Mouse (Mus musculus) ES-E14 (cell line): ENCODE measurements around the gene Iqsec2. TPM values are rescaled to one million over a fixed set of nuclear protein-coding genes. Genes with fewer than 3 reads are reported as not detected.

Source experiments
- DNase-seq: peaks from one replicate; pipeline ENCODE4 v3.0.0-alpha.2; 2013; ENCODE audit warnings: low read depth, low spot score
- H3K27ac ChIP-seq: 2 replicates; pipeline ENCODE4 v1.5.1; 2012; ENCODE audit warnings: low read depth, mild to moderate bottlenecking, low read length, moderate library complexity, mixed read lengths; ENCODE audit not compliant: poor library complexity, insufficient read depth, severe bottlenecking
- H3K36me3 ChIP-seq: 2 replicates; pipeline ENCODE4 v1.6.1; 2012; ENCODE audit warnings: mild to moderate bottlenecking, low read length, moderate library complexity, mixed read lengths; ENCODE audit not compliant: control insufficient read depth, poor library complexity, insufficient read depth, severe bottlenecking
- H3K4me1 ChIP-seq, 2 experiments: fragments of 150-350 bp in 1 of 2; sonication (generic) in 1 of 2; 2 replicates each; pipeline ENCODE4 v1.6.1; 2012; ENCODE audit warnings: low read length in 2 of 2, mild to moderate bottlenecking in 1 of 2, mixed read lengths in 1 of 2; ENCODE audit not compliant: control insufficient read depth in 2 of 2, insufficient read depth in 2 of 2, poor library complexity in 1 of 2
- H3K4me3 ChIP-seq, 2 experiments: fragments of 150-350 bp in 1 of 2; sonication (generic) in 1 of 2; 2 replicates each; pipeline ENCODE4 v1.5.1; 2012; ENCODE audit warnings: low read length in 2 of 2, low read depth in 1 of 2, mild to moderate bottlenecking in 1 of 2, mixed read lengths in 1 of 2; ENCODE audit not compliant: insufficient read depth in 1 of 2, poor library complexity in 1 of 2, severe bottlenecking in 1 of 2
- H3K9ac ChIP-seq: 2 replicates; pipeline ENCODE4 v1.6.1; 2012; ENCODE audit warnings: low read depth, mild to moderate bottlenecking, low read length, mixed read lengths; ENCODE audit not compliant: poor library complexity, insufficient read depth, severe bottlenecking
- H3K9me3 ChIP-seq: fragments of 150-350 bp; sonication (generic); 2 replicates; pipeline ENCODE4 v1.6.1; 2012; ENCODE audit warnings: low read depth, mild to moderate bottlenecking, low read length; ENCODE audit not compliant: control insufficient read depth, insufficient read depth
- CHD2 ChIP-seq: IDR thresholded peaks from 2 replicates; pipeline ENCODE4 v1.6.1; 2014; ENCODE audit warnings: mild to moderate bottlenecking, low read depth, low read length, inconsistent platforms
- HCFC1 ChIP-seq: IDR thresholded peaks from 2 replicates; pipeline ENCODE4 v1.6.1; 2012; ENCODE audit warnings: low read length, inconsistent platforms, borderline replicate concordance; ENCODE audit not compliant: insufficient read depth
- MAFK ChIP-seq: IDR thresholded peaks from 2 replicates; pipeline ENCODE4 v1.6.1; 2014; ENCODE audit warnings: mild to moderate bottlenecking, low read depth, low read length, inconsistent platforms; ENCODE audit not compliant: insufficient read depth
- ZC3H11A ChIP-seq: IDR thresholded peaks from 2 replicates; pipeline ENCODE4 v1.6.1; 2012; ENCODE audit warnings: low read depth, mild to moderate bottlenecking, inconsistent platforms, low read length, borderline replicate concordance
- ZNF384 ChIP-seq: IDR thresholded peaks from 2 replicates; pipeline ENCODE4 v1.6.1; 2012; ENCODE audit warnings: low read depth, low read length, inconsistent platforms
- in situ Hi-C, 2 experiments: fragments of 600-800 bp; cut with MboI; formaldehyde crosslinking; loops; one replicate each; pipeline ENCODE4 v1.15.1; 2025; ENCODE audit warnings: low sequenced_read_pairs in 2 of 2, inconsistent platforms in 1 of 2; ENCODE audit not compliant: unreplicated experiment in 2 of 2
- total RNA-seq: library from RNA; depleted of rRNA; stranded (reverse); fragments of 300-350 nt; gene quantifications from 2 replicates; pipeline ENCODE4 v1.2.3, GENCODE M21; 2012; rRNA removed

The Iqsec2 gene
- total RNA-seq, 1 experiment = 1.2 TPM

DNA sequence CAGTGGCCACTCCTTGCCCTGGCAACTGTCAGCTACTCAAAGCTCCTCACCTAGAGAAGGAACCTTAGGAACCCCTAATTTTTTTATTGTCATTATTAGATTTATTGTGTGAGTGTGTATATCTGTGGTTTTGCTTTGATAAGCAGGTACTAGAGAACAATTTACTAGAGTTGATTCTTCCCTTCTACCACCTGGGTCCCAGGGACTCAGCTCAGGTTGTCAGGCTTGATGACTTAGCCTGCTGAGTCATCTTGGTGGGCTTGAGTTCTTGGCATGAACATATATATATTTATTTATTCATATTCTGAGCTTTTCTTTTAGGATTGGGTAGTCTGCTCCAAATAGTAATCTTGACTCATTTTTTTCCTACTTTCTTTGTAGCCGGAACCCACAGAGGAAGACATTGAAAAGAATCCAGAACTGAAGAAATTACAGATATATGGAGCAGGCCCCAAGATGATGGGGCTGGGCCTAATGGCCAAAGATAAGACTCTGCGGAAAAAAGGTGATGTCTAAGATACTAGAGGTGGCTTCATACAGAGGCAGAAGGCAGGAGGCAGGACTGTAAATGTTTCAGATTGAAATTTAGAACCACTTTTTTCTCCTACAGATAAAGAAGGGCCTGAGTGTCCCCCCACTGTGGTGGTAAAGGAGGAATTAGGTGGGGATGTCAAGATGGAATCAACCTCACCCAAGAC, 100.6 kb downstream of the Iqsec2 start:
- H3K9me3 ChIP-seq = no peaks in the 10 kb centered on the region
- no peak overlapping the region for H3K9ac ChIP-seq
- TF ChIP-seq HCFC1 (no peak), ZC3H11A (no peak), CHD2 (no peak), MAFK (no peak), ZNF384 (no peak)
- peaks cover 25% of the 10 kb centered on the region for H3K36me3 ChIP-seq
- in situ Hi-C loops = no loop called here
- H3K4me1 ChIP-seq = no peaks in the 10 kb centered on the region
- no peak overlapping the region for H3K4me3 ChIP-seq
- no peak for DNase-seq
- no peak overlapping the region for H3K27ac ChIP-seq

DNA sequence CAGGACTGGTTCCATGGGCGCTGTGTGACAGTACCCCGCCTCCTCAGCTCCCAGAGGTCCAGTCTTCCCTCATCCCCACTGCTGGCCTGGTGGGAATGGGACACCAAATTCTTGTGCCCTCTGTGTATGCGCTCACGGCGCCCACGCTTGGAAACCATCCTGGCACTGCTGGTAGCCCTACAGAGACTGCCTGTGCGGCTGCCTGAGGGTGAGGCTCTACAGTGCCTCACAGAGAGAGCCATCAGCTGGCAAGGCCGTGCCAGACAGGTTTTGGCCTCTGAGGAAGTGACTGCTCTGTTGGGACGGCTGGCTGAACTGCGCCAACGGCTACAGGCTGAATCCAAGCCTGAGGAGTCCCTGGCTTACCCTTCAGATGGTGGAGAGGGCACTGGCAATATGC, 127.1 kb downstream of the Iqsec2 start:
- H3K9ac ChIP-seq = no peak overlapping the region
- H3K4me3 ChIP-seq = no peak overlapping the region
- H3K9me3 ChIP-seq = no peaks in the 10 kb centered on the region
- in situ Hi-C loops = no loop called here
- DNase-seq = no peak
- H3K4me1 ChIP-seq = no peaks in the 10 kb centered on the region
- TF ChIP-seq MAFK (no peak), ZC3H11A (no peak), ZNF384 (no peak), CHD2 (no peak), HCFC1 (no peak)
- no peak overlapping the region for H3K27ac ChIP-seq
- H3K36me3 ChIP-seq = peaks cover 57% of the 10 kb centered on the region

Other genes with a start within 250 kb of the Iqsec2 start
- gene Hsd17b10, start 142.4 kb upstream of the Iqsec2 start, total RNA-seq = 69.9 and 92.3 TPM in 2 replicates
- gene Ribc1, start 128.0 kb upstream of the Iqsec2 start, total RNA-seq = 5.0 and 6.8 TPM in 2 replicates
- gene Smc1a, start 127.8 kb upstream of the Iqsec2 start, total RNA-seq = 61.3 and 63.5 TPM in 2 replicates
- gene Kdm5c, start 88.8 kb downstream of the Iqsec2 start, total RNA-seq = 128 and 151 TPM in 2 replicates
- 3.7 and 3.9 TPM in 2 replicates for gene Kantr, start 183.2 kb downstream of the Iqsec2 start, total RNA-seq
- gene Tspyl2, start 198.2 kb downstream of the Iqsec2 start, total RNA-seq = 28.7 and 35.9 TPM in 2 replicates
- gene Gpr173, start 224.4 kb downstream of the Iqsec2 start, total RNA-seq = 2.2 and 3.0 TPM in 2 replicates